Mouse (Mus musculus): ENCODE results near the gene Cdhr2. TPM values are rescaled to one million over a fixed set of nuclear protein-coding genes. Genes with fewer than 3 reads are reported as not detected.
A peak's percentile ranks its signal among the peaks of the same experiment; 100 is the strongest.

Gene Cdhr2
- total RNA-seq (2015; ENCODE audit: low replicate concordance) (not detected in 2 replicates), total RNA-seq (2017; ENCODE audit: low replicate concordance) (not detected in 2 replicates)

- ATAC-seq (replicated peaks; ENCODE audit: low FRiP score, poor library complexity, severe bottlenecking): no peak
Observed at GRCm38 (mm10) chr13:54701243-54701642, at the start of gene Cdhr2. TSS of gene Cdhr2 (plus strand) at chr13:54701461.

- no peak for ATAC-seq (replicated peaks; ENCODE audit: low FRiP score, poor library complexity, severe bottlenecking)
Observed at GRCm38 (mm10) chr13:54660877-54661276, 40.4 kb upstream of the Cdhr2 start.

GRCm38 (mm10) chr13:54661358-54661757, 39.9 kb upstream of the Cdhr2 start:
- ATAC-seq (replicated peaks; ENCODE audit: low FRiP score, poor library complexity, severe bottlenecking): no peak

- ATAC-seq (replicated peaks; ENCODE audit: low FRiP score, poor library complexity, severe bottlenecking): no peak
Observed at GRCm38 (mm10) chr13:54663999-54664398, 37.3 kb upstream of the Cdhr2 start.

GRCm38 (mm10) chr13:54664509-54664908, 36.8 kb upstream of the Cdhr2 start:
- no peak for ATAC-seq (replicated peaks; ENCODE audit: low FRiP score, poor library complexity, severe bottlenecking)

GRCm38 (mm10) chr13:54665062-54665461, 36.2 kb upstream of the Cdhr2 start:
- no peak for ATAC-seq (replicated peaks; ENCODE audit: low FRiP score, poor library complexity, severe bottlenecking)

GRCm38 (mm10) chr13:54670491-54670890, 30.8 kb upstream of the Cdhr2 start:
- no peak for ATAC-seq (replicated peaks; ENCODE audit: low FRiP score, poor library complexity, severe bottlenecking)

GRCm38 (mm10) chr13:54675895-54676590, 25.2 kb upstream of the Cdhr2 start:
- ATAC-seq (replicated peaks; ENCODE audit: low FRiP score, poor library complexity, severe bottlenecking): no peak

GRCm38 (mm10) chr13:54678263-54678662, 23.0 kb upstream of the Cdhr2 start:
- ATAC-seq (replicated peaks; ENCODE audit: low FRiP score, poor library complexity, severe bottlenecking): no peak

GRCm38 (mm10) chr13:54680184-54680853, 20.9 kb upstream of the Cdhr2 start:
- ATAC-seq (replicated peaks; ENCODE audit: low FRiP score, poor library complexity, severe bottlenecking): peak; percentile 86

- peak; percentile 43 for ATAC-seq (replicated peaks; ENCODE audit: low FRiP score, poor library complexity, severe bottlenecking)
Observed at GRCm38 (mm10) chr13:54681291-54681690, 20.0 kb upstream of the Cdhr2 start.

- ATAC-seq (replicated peaks; ENCODE audit: low FRiP score, poor library complexity, severe bottlenecking): no peak
Observed at GRCm38 (mm10) chr13:54683301-54683700, 18.0 kb upstream of the Cdhr2 start.

- ATAC-seq (replicated peaks; ENCODE audit: low FRiP score, poor library complexity, severe bottlenecking): no peak
Observed at GRCm38 (mm10) chr13:54684140-54684896, 16.9 kb upstream of the Cdhr2 start.

GRCm38 (mm10) chr13:54685174-54685573, 16.1 kb upstream of the Cdhr2 start:
- ATAC-seq (replicated peaks; ENCODE audit: low FRiP score, poor library complexity, severe bottlenecking): no peak

- ATAC-seq (replicated peaks; ENCODE audit: low FRiP score, poor library complexity, severe bottlenecking): no peak
Observed at GRCm38 (mm10) chr13:54686139-54687053, 14.9 kb upstream of the Cdhr2 start.

GRCm38 (mm10) chr13:54687096-54687495, 14.2 kb upstream of the Cdhr2 start:
- ATAC-seq (replicated peaks; ENCODE audit: low FRiP score, poor library complexity, severe bottlenecking): peak; percentile 4; the same call in 1 of the 2 replicates

GRCm38 (mm10) chr13:54687575-54688424, 13.5 kb upstream of the Cdhr2 start:
- ATAC-seq (replicated peaks; ENCODE audit: low FRiP score, poor library complexity, severe bottlenecking): peak; percentile 75

GRCm38 (mm10) chr13:54690151-54690740, 11.0 kb upstream of the Cdhr2 start:
- ATAC-seq (replicated peaks; ENCODE audit: low FRiP score, poor library complexity, severe bottlenecking): no peak
